In the genomic region with DNA sequence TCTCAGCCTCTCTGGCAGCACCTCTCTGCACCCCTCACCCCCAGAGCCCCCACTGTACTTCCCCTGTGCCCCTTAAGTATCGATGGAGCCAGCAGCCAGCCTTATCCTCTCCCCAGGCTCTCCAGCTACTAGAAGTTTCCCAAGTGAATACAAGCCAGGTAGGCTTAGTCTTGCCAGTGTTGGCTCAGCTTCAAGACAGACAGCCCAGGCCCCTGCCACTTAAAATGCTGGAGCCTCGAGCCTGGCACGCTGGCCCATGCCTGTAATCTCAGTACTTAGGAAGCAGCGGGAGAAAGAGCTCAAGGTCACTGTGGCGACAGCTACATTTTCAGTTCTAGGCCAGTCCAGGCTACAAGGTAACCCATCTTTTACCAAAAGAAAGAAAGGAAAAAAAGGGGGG, we compare ENCODE assay signal across 15 mouse cellular contexts. TPM values are rescaled to one million over a fixed set of nuclear protein-coding genes. Genes with fewer than 3 reads are reported as not detected.
DNase-seq lines count a peak whose midpoint lies in the region; ATAC-seq and TF ChIP-seq lines count a peak whose summit lies in the region.
"Had no signal": no experiment of that assay in that cellular context is flagged by ENCODE, and none has a peak within 500 bp of the region (broad histone marks: within the 10 kb centered on the region; RNA-seq: fewer than 3 reads in every experiment).

No protein-coding gene starts in this region.

- no peak for TF ChIP-seq POLR2A in lung, adult 2 months (IDR thresholded peaks at IDR 0.05; ENCODE audit: borderline replicate concordance, extremely low read depth, low read depth, low read length)
- TF ChIP-seq POLR2A in heart, adult 2 months (IDR thresholded peaks at IDR 0.05; ENCODE audit: insufficient read depth, low read depth, low read length), result no peak

- peak overlapping the region; percentile 87 for H3K27ac ChIP-seq in heart, adult 2 months
- H3K27ac ChIP-seq in neural tube, embryonic 14.5 days (ENCODE audit: low read depth, low read length), result 0 out of 2 replicates have a peak overlapping the region, but pooled peaks have one; percentile 1
- H3K27ac ChIP-seq: limb, embryonic 12.5 days had no signal

- H3K9ac ChIP-seq in heart, adult 2 months (ENCODE audit: low read depth, low read length), result no peak overlapping the region
- no peak overlapping the region for H3K9ac ChIP-seq in neural tube, embryonic 14.5 days (replicated peaks; ENCODE audit: low read depth, low read length)
- H3K9ac ChIP-seq: limb, embryonic 12.5 days had no signal

- 56% methylated on average over 5 of the region's 5 CpGs for WGBS in lung, adult 2 months
- WGBS in heart, adult 2 months, result 47% methylated on average over 5 of the region's 5 CpGs
- WGBS in neural tube, embryonic 14.5 days, result 55% methylated on average over 5 of the region's 5 CpGs

- no peak for ATAC-seq in neural tube, embryonic 14.5 days (ENCODE audit: low read depth)
- no peak for ATAC-seq in erythroblast, adult 5-6 weeks (replicated peaks; ENCODE audit: low FRiP score, poor library complexity, severe bottlenecking)
- ATAC-seq: inflammation-experienced regulatory T-cells, adult 6 months had no signal

- intact Hi-C loops in heart, adult 2 months (cut with DNase I), result no loop called here
- intact Hi-C loops in heart, postnatal 14 days (cut with DNase I), result no loop called here
- intact Hi-C loops in left cerebral cortex, postnatal 36 days (cut with DNase I), result no loop called here

- H3K4me1 ChIP-seq in lung, adult 2 months (ENCODE audit: control insufficient read depth, insufficient read depth, low read length), result peaks cover 6% of the 10 kb centered on the region
- peaks cover 9% of the 10 kb centered on the region; the same call in 1 of the 2 replicates for H3K4me1 ChIP-seq in heart, adult 2 months (ENCODE audit: control insufficient read depth, insufficient read depth, low read length)
- H3K4me1 ChIP-seq in neural tube, embryonic 14.5 days (ENCODE audit: control insufficient read depth, insufficient read depth, low read length), result peaks cover 15% of the 10 kb centered on the region

- no peaks in the 10 kb centered on the region for H3K36me3 ChIP-seq in heart, adult 2 months (ENCODE audit: control insufficient read depth, insufficient read depth, low read length)
- H3K36me3 ChIP-seq in neural tube, embryonic 14.5 days (ENCODE audit: control insufficient read depth, insufficient read depth, low read length), result no peaks in the 10 kb centered on the region

- 0 out of 2 replicates have a peak, but pooled peaks have one; percentile 54 for TF ChIP-seq EP300 in heart, adult 2 months (IDR thresholded peaks at IDR 0.05; ENCODE audit: insufficient read depth, low read depth, low read length)

- TF ChIP-seq CTCF in lung, adult 2 months (IDR thresholded peaks at IDR 0.05; ENCODE audit: insufficient read depth, low read length), result no peak
- TF ChIP-seq CTCF in heart, adult 2 months (IDR thresholded peaks at IDR 0.05), result no peak

- H3K4me3 ChIP-seq in lung, adult 2 months (replicated peaks; ENCODE audit: extremely low read depth, low read depth, low read length), result no peak overlapping the region
- no peak overlapping the region for H3K4me3 ChIP-seq in heart, adult 2 months
- H3K4me3 ChIP-seq in neural tube, embryonic 14.5 days (ENCODE audit: low read depth, low read length), result no peak overlapping the region
- H3K4me3 ChIP-seq: limb, embryonic 12.5 days had no signal

- H3K9me3 ChIP-seq in neural tube, embryonic 14.5 days (ENCODE audit: control insufficient read depth, low read length), result no peaks in the 10 kb centered on the region
- H3K9me3 ChIP-seq: limb, embryonic 12.5 days had no signal

- no peaks in the 10 kb centered on the region for H3K27me3 ChIP-seq in heart, adult 2 months (ENCODE audit: control insufficient read depth, insufficient read depth, low read length)
- H3K27me3 ChIP-seq in neural tube, embryonic 14.5 days (ENCODE audit: control insufficient read depth, insufficient read depth, low read length), result no peaks in the 10 kb centered on the region
- H3K27me3 ChIP-seq: limb, embryonic 12.5 days had no signal

- DNase-seq in lung, postnatal 36 days, result peak; percentile 22
- no peak for DNase-seq in lung, adult 2 months
- peak; percentile 58 to 77 for DNase-seq in heart, adult 2 months
- DNase-seq in heart, postnatal 14 days, result peak; percentile 55 to 74
- no peak for DNase-seq in left cerebral cortex, postnatal 36 days (ENCODE audit: low spot score in 2 of 2)
- DNase-seq: cerebellum, adult 2 months; lung, postnatal 14 days; thymus, postnatal 25 days had no signal

- no peaks in the 10 kb centered on the region for H3K79me2 ChIP-seq in heart, adult 2 months (replicated peaks; ENCODE audit: control insufficient read depth, insufficient read depth, low read length)

- H3K4me2 ChIP-seq in neural tube, embryonic 14.5 days (ENCODE audit: low read depth, low read length), result no peak overlapping the region
- H3K4me2 ChIP-seq: limb, embryonic 12.5 days had no signal

RNA-seq across cellular contexts. Expression of gene Cacna1g, which starts 24.1 kb away (rescaled TPM):
- polyA plus RNA-seq in lung, adult 2 months (2012; rRNA removed), result 3.5 and 4.3 TPM in 2 replicates
- total RNA-seq in heart, adult 2 months (2021), result 10 to 100 TPM; 12.2 to 12.9 TPM
- polyA plus RNA-seq in heart, adult 2 months (2012; rRNA removed), result 63.3 and 64.4 TPM in 2 replicates
- 10 to 100 TPM; 27.6 to 28.8 TPM for total RNA-seq in heart, postnatal 14 days (2021)
- 14.3 and 22.5 TPM in 2 replicates for polyA plus RNA-seq in neural tube, embryonic 14.5 days (2014; fragmentation: Nextera tagmentation; extraction: Ambion mirVana)
- 100 to 1,000 TPM in 1 of 2 experiments, 10 to 100 TPM in 1; 70.9 to 105 TPM for total RNA-seq in left cerebral cortex, postnatal 36 days (2021)
- 109 and 122 TPM in 2 replicates for total RNA-seq in erythroblast, adult 5-6 weeks (2015; ENCODE audit: low replicate concordance)
- total RNA-seq in erythroblast, adult 5-6 weeks (2017; ENCODE audit: low replicate concordance), result 78.9 and 102 TPM in 2 replicates
- polyA plus RNA-seq: inflammation-experienced regulatory T-cells, adult 6 months had no signal

RNA-seq across cellular contexts. Expression of gene Spata20, which starts 36.1 kb away (rescaled TPM):
- 0.15 and 0.70 TPM in 2 replicates for polyA plus RNA-seq in lung, adult 2 months (2012; rRNA removed)
- under 1 TPM; 0.23 to 0.52 TPM for total RNA-seq in heart, adult 2 months (2021)
- polyA plus RNA-seq in heart, adult 2 months (2012; rRNA removed), result 1.3 and 1.5 TPM in 2 replicates
- total RNA-seq in heart, postnatal 14 days (2021), result 1 to 10 TPM in 1 of 2 experiments, under 1 TPM in 1; 0.54 to 1.1 TPM
- 0.09 and 0.26 TPM in 2 replicates for polyA plus RNA-seq in neural tube, embryonic 14.5 days (2014; fragmentation: Nextera tagmentation; extraction: Ambion mirVana)
- 1 to 10 TPM in 1 of 2 experiments, under 1 TPM in 1; 0.27 to 1.3 TPM for total RNA-seq in left cerebral cortex, postnatal 36 days (2021)
- total RNA-seq in erythroblast, adult 5-6 weeks (2015; ENCODE audit: low replicate concordance), result not detected in 2 replicates
- total RNA-seq in erythroblast, adult 5-6 weeks (2017; ENCODE audit: low replicate concordance), result not detected in 2 replicates
- total RNA-seq: adrenal gland, postnatal 36 days; CH12.LX; gastrocnemius, adult 18-20 months had no signal
- polyA plus RNA-seq: inflammation-experienced regulatory T-cells, adult 6 months had no signal

RNA-seq across cellular contexts. Expression of gene Epn3, which starts 49.9 kb away (rescaled TPM):
- 60.0 and 62.2 TPM in 2 replicates for polyA plus RNA-seq in lung, adult 2 months (2012; rRNA removed)
- 10 to 100 TPM; 28.4 to 31.9 TPM for total RNA-seq in heart, adult 2 months (2021)
- polyA plus RNA-seq in heart, adult 2 months (2012; rRNA removed), result 12.6 and 25.7 TPM in 2 replicates
- total RNA-seq in heart, postnatal 14 days (2021), result 10 to 100 TPM; 19.9 to 24.0 TPM
- polyA plus RNA-seq in neural tube, embryonic 14.5 days (2014; fragmentation: Nextera tagmentation; extraction: Ambion mirVana), result 0.68 and 0.82 TPM in 2 replicates
- 1 to 10 TPM in 1 of 2 experiments, under 1 TPM in 1; 0.77 to 1.4 TPM for total RNA-seq in left cerebral cortex, postnatal 36 days (2021)
- not detected in 2 replicates for total RNA-seq in erythroblast, adult 5-6 weeks (2015; ENCODE audit: low replicate concordance)
- not detected in 2 replicates for total RNA-seq in erythroblast, adult 5-6 weeks (2017; ENCODE audit: low replicate concordance)
- total RNA-seq: gastrocnemius, adult 18-20 months had no signal
- polyA plus RNA-seq: inflammation-experienced regulatory T-cells, adult 6 months had no signal

RNA-seq across cellular contexts. Expression of gene Abcc3, which starts 57.1 kb away (rescaled TPM):
- polyA plus RNA-seq in lung, adult 2 months (2012; rRNA removed), result 47.6 and 57.9 TPM in 2 replicates
- total RNA-seq in heart, adult 2 months (2021), result 1 to 10 TPM; 1.6 to 2.3 TPM
- 1.8 and 2.0 TPM in 2 replicates for polyA plus RNA-seq in heart, adult 2 months (2012; rRNA removed)
- total RNA-seq in heart, postnatal 14 days (2021), result 1 to 10 TPM; 2.6 to 3.3 TPM
- polyA plus RNA-seq in neural tube, embryonic 14.5 days (2014; fragmentation: Nextera tagmentation; extraction: Ambion mirVana), result 0.81 and 1.4 TPM in 2 replicates
- total RNA-seq in left cerebral cortex, postnatal 36 days (2021), result 1 to 10 TPM; 2.0 to 3.0 TPM
- total RNA-seq in erythroblast, adult 5-6 weeks (2015; ENCODE audit: low replicate concordance), result 4.2 TPM in 1 of 2 replicates, not detected in the other
- 3.2 and 8.6 TPM in 2 replicates for total RNA-seq in erythroblast, adult 5-6 weeks (2017; ENCODE audit: low replicate concordance)

Comparison
In these comparisons a context has a peak if more than half of its experiments do, and no peak if none do; other contexts are left out.
1. DNase-seq: peak in lung, postnatal 36 days (single experiment), heart, adult 2 months (2 of 2) and heart, postnatal 14 days (2 of 2); none in lung, adult 2 months (single experiment) and left cerebral cortex, postnatal 36 days (0 of 2).
2. RNA of gene Epn3, which starts 49.9 kb away (total RNA-seq): 28.4 to 31.9 TPM in heart, adult 2 months and 19.9 to 24.0 TPM in heart, postnatal 14 days; 0.77 to 1.4 TPM in left cerebral cortex, postnatal 36 days and not detected in erythroblast, adult 5-6 weeks; every median in the first group is over 4 times any median in the second.